Mouse (Mus musculus): ENCODE results near the gene Tmem106b. TPM values are rescaled to one million over a fixed set of nuclear protein-coding genes. Genes with fewer than 3 reads are reported as not detected.

Tmem106b gene
- 100 to 1,000 TPM; 200 to 205 TPM for total RNA-seq (2021)
- long read RNA-seq, full-length matches to known transcripts, result 92 of 118 reads
- long read RNA-seq, partial matches to known transcripts, result 3 of 118 reads
- long read RNA-seq, other reads (novel, unspliced or antisense), result 23 of 118 reads

DNA sequence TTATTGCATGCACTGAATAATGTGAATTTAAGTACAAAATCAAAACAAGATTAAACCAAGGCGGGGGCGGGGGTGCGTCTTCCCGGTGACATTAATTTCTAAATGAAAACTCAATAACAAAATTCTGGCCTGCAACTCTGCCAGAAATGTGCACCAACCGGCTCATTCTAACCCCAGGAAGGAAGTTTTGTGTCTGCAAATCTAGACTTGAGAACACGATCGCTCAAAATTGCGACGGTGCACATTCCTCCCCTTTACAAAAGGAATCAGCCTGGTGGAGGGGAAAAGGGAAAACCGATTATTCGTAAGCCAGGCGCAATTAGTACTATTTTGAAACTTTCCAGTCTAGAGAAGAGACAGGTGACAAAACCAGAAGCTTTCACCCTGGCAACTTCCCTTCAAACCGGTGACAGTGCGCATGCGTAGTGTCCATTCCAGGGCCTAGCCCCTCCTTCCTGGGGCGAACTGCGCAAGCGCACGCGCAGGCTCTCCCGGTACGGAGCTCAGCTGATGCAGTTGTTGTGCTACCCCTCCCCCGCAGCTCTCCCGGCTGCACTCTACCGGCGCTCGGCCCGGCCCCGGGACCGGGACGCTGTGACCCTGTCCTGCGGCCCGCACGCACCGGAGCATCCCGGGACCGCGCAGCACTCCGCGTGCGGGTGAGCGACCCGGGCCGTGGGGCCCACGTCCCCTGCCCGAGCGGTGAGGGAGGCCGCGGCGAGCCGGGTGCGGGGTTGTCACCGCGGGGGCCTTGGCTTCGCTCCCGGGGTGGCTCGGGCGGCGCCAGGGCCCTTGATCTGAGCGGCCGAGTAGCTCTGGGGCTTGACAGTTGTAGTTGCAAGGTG is at the start of gene Tmem106b:
Tmem106b (plus strand) TSS at position 458 of the 845 bp plus-strand sequence.
- peak; percentile 93 to 97 for DNase-seq (ENCODE audit: low spot score in 2 of 2)

DNA sequence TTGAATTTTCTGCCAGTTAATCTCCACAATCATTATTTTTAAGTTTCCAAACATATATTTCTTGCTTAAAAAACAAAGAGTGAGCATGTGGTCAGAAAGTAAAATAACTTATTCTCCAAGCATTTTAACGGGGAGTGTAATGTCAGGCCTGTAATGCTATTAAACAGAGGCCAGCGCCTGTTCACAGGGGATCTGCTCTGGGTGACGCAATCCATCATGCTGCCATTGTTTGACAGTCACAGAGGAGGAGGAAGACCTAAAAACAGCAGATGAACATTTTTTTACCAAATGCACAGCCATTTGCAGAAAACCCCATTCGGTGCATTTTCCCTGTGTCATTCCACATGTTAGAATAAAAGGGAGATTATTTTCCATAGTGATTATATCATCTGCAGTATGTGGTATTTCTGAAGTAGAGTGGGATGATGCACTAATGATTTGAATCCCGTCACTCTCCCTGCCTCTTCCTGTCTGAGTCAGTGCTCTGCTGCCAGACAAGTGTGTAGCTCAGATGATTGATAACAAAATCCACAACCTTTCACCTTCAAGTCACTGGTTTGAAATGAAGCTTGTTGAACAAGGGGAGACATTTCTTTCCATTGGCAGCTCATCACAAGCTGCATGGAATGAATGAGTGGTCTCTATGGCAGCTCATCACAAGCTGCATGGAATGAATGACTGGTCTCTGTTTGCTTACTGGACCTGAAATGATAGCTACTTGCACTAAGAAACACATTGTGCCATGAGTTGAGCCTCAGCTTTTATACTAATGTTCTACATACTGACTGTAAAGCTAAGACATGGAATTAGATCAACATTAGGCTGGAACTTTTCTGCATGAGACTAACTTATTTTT is 48.1 kb upstream of the Tmem106b start:
- peak; percentile 5 to 35 for DNase-seq (ENCODE audit: low spot score in 2 of 2)

- DNase-seq (ENCODE audit: low spot score in 2 of 2), result no peak
Measured at GRCm38 (mm10) chr6:13030558-13030957, 39.0 kb upstream of the Tmem106b start.

GRCm38 (mm10) chr6:13030961-13031360 is 38.6 kb upstream of the Tmem106b start:
- peak; percentile 8 to 54 for DNase-seq (ENCODE audit: low spot score in 2 of 2)

GRCm38 (mm10) chr6:13052408-13053200 is 17.0 kb upstream of the Tmem106b start:
- DNase-seq (ENCODE audit: low spot score in 2 of 2), result peak in 1 of 2 experiments; percentile 17

DNA sequence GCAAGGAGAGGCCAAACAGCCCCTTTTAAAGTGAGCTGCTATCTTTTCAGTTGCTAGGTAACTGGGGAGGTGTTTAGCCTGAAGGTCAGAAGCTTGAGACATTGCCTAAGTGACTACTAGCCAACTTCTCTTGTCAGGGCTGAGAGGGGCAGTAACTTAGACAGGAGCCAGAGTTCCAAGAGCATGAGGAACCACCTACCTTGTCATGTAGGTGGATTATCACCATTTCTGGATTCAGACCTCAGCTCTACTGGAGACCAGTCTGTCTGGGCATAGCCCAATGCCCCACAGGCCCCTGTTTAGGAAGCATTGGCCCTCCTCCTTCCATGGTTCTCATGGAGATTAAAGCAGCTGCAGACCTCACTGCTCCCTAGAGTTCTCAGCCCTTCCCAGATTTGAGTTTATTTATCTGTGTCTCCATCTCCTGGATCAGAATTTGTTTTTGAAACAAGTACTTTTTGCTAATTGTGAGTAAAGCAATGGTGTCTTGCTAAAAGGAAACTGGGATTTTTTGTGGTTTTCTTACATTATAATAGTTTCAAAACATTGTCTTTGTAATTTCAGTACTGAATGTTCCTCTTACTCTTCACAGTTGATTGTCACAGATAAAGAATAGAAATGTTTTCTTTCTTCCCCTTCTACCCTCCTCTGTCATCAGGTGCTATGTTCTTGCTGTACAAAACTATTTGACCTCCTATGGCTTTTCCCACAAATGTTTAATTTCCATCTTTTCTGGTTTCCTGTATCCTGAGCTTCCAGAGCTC is 8.1 kb upstream of the Tmem106b start:
- no peak for DNase-seq (ENCODE audit: low spot score in 2 of 2)

GRCm38 (mm10) chr6:13062063-13062462 is 7.5 kb upstream of the Tmem106b start:
- no peak for DNase-seq (ENCODE audit: low spot score in 2 of 2)

DNA sequence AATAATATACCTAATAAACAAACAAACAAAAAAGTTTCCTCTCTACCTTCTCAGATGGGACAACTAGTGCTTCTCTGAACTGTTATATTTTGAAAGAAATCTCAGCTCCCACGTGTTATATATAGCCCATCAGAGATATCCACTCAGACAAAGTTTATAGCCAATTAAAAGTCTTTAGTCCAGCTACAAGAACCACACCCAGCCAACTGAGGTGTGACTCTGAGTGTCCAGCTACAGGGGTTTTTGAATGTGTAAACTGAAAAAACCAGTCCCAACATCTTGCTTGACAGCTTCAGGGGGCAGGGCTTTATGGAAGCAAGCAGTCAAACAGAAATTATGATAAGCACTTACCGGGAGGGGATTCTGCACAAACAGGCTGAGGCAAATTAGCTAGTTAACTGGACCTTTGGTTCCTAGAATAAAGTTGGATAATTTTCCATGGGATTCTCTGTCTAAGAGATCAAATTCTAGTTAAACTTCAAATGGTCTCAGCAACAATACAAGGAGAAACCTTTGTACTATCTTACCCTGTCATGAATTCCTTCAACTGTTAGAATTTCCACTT is 6.8 kb upstream of the Tmem106b start:
- no peak for DNase-seq (ENCODE audit: low spot score in 2 of 2)

DNA sequence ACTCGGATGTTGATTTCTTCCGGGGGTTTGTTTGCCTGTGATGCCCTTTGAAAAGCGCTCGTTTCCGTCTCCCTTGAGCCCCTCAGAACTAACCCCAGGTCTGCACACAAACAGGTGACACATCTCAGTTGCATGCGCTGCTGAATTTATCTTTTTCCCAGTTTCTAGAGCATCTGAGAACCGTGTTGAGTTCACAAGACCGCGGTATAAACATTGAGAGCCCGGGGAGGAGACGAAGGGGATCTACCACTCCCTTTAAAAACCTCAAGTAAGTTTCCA is 527 bp downstream of the Tmem106b start:
- DNase-seq (ENCODE audit: low spot score in 2 of 2), result no peak

DNA sequence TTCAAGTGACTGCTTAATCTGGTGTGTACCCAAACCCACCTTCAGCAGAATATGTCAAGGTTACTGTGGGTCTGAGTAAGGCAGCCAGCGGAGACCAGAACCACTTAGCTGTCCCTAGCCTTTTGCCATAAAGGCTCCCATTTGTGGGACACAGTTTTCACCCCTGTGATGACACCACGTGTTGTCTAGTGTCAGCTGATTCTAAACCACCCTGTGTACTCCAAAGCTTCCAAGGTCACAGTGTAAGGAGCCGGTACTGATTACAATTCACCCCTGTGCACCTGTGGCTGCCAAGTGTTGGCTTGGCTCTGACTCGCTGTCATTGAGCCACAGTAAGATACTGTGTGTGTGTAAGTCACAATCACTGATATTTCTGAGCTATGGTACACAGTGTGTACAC is 926 bp downstream of the Tmem106b start:
- DNase-seq (ENCODE audit: low spot score in 2 of 2), result peak in 1 of 2 experiments; percentile 23

- no peak for DNase-seq (ENCODE audit: low spot score in 2 of 2)
Measured at GRCm38 (mm10) chr6:13073036-13073435, 3.5 kb downstream of the Tmem106b start.

DNA sequence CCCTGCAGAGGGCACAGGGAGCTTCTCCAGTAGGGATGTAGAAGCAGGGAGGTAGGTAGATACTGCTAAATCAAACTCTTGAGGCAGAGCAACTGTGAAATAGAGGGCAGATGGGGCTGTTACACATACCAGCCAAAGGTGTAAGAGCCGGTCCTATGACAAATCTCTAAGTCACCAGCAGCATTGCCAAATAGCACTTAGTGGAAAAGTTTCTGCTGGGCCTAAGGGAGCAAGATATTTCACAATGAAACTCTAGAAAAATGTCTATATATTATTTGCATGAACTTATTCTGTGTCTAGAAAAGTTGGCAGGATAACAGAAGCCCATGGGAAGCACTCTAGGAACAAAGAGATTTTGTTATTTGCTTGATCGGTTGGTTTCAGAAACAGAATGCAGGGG is 4.3 kb downstream of the Tmem106b start:
- no peak for DNase-seq (ENCODE audit: low spot score in 2 of 2)

DNA sequence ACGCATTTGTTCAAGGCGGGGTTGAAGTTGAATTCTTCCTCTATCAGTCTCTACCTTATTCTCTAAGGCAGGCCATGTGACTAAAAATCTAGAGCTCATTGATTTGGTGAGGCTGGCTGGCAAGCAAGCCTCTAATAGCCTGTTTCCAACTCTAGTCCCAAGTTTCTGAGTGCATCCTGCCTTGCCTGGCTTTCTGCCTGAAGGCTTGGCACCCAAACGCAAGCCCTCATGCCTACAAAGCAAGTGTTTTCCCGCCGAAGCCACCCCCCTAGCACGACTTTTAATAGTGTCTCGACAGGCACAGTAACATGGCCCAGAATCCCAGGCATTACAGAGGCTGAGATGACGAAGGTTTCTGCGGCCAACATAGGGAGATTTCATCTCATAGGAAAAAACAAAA is 13.3 kb downstream of the Tmem106b start:
- peak; percentile 35 to 73 for DNase-seq (ENCODE audit: low spot score in 2 of 2)

DNA sequence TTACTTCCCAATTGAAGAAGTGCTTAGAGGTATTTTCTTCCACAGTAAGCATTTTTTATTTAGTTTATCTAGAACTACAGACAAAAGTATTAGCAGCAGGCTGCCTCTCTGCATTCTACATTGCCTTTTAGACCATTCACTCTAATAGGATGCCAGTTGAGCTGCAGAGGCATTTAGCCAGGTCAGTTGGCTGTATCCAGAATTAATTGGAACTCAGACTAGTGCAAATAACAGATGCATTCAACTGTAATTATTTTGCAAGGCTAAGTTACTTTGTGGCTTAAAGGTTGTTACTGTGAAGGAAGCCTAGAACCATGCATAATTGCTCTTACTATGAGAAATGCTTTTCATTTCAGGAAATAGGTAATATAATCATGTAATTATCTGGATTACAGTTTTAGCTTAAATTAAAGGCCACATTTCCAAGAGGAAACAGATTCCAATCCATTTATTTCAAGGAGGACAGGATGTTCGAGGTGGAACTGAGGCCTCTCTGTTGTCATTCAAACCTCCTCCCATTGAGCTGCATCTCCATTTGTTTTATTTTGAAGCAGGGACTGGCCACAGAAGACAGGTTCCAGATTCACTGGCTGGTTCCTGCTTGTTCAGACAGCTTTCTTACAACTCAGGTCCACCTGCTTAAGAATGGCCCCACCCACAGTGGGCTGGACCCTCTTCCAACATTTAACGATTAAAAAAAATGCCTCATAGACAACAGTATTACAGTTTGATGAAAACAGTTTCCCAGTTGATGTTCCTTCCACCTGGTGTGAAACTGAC is 27.3 kb downstream of the Tmem106b start:
- no peak for DNase-seq (ENCODE audit: low spot score in 2 of 2)

DNA sequence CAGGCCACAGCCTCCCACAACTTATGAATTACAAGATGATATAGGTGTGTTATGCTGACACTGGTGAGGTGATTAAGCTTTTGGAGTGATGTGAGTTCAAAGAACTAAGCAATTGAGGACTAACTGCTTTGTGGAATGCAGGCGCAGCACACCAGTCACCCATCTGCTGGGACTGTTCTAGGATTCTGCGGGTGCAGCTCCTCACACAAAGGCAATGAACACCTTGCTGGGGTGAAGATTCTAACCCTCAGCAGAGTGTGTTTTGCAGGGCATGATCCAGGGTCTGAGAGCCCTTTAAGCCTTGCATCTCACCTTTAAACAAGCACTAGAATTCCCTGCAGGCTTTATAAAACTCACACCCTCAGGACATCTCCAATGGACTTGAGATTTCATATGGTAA is 30.6 kb downstream of the Tmem106b start:
- DNase-seq (ENCODE audit: low spot score in 2 of 2), result no peak

- no peak for DNase-seq (ENCODE audit: low spot score in 2 of 2)
Measured at GRCm38 (mm10) chr6:13108662-13109061, 39.1 kb downstream of the Tmem106b start.

DNA sequence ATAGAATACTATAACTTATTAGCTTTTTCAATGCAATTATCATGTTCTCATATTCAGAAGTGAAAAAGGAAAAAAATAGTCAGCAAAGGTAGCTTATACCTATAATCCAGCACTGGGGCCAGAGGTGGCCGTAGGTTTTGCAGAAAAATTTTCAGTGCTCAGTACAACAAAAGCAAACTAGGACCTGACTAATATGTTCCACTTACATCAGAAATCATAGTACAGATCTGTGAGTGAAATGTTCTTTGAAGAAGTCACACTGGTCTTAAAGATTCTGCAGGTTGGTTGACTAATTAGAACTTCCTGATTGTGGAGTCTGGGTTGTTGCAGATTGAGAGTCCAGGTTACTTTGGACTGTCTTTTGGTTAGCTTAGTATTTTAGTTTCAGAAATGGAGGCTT is 67.7 kb downstream of the Tmem106b start:
- DNase-seq (ENCODE audit: low spot score in 2 of 2), result no peak
